Mouse (Mus musculus) embryonic facial prominence, embryonic 13.5 days (tissue): ENCODE measurements around the gene Arhgap11a. TPM values are rescaled to one million over a fixed set of nuclear protein-coding genes. Genes with fewer than 3 reads are reported as not detected.

ENCODE experiments used
- polyA plus RNA-seq: library from polyadenylated mRNA; unstranded; fragments of >200 nt; fragmentation: Nextera tagmentation; extraction: Ambion mirVana; gene quantifications from 2 replicates; pipeline ENCODE4 v1.2.1, GENCODE M21; 2015

Gene Arhgap11a
- polyA plus RNA-seq, 1 experiment from 2014 or later, result 25.7 TPM

Other genes starting within 250 kb of the Arhgap11a start
- 1.9 and 2.2 TPM in 2 replicates for gene Grem1, start 90.0 kb downstream of the Arhgap11a start, polyA plus RNA-seq
- 2.7 and 3.8 TPM in 2 replicates for gene Scg5, start 19.5 kb downstream of the Arhgap11a start, polyA plus RNA-seq
- 0.18 TPM in 1 of 2 replicates, not detected in the other for gene Gjd2, start 165.0 kb upstream of the Arhgap11a start, polyA plus RNA-seq
- 115 and 185 TPM in 2 replicates for gene Actc1, start 204.9 kb upstream of the Arhgap11a start, polyA plus RNA-seq